Mouse (Mus musculus) liver, embryonic 16.5 days (tissue): ENCODE data around the gene Ifnar2. TPM values are rescaled to one million over a fixed set of nuclear protein-coding genes. Genes with fewer than 3 reads are reported as not detected.

Experiments
- ATAC-seq: fragments of 200-750 bp; cut with Nextera tagmentation; 2 replicates; pipeline ENCODE4 v1.8.0; 2017; ENCODE audit warnings: low read depth, mild to moderate bottlenecking, moderate number of reproducible peaks, moderate library complexity
- H3K27ac ChIP-seq: fragments of 300-500 bp; sonication (generic); 2 replicates; pipeline ENCODE4 v1.5.1; 2014; ENCODE audit warnings: mild to moderate bottlenecking, low read length
- H3K27me3 ChIP-seq: fragments of 300-500 bp; sonication (generic); 2 replicates; pipeline ENCODE4 v1.6.1; 2014; ENCODE audit warnings: low read depth, low read length, mixed read lengths; ENCODE audit not compliant: control insufficient read depth, insufficient read depth
- H3K36me3 ChIP-seq: fragments of 300-500 bp; sonication (generic); 2 replicates; pipeline ENCODE4 v1.6.1; 2014; ENCODE audit warnings: mild to moderate bottlenecking; ENCODE audit not compliant: control insufficient read depth, insufficient read depth
- H3K4me1 ChIP-seq: fragments of 300-500 bp; sonication (generic); 2 replicates; pipeline ENCODE4 v1.6.1; 2014; ENCODE audit warnings: low read depth, low read length, mixed read lengths; ENCODE audit not compliant: control insufficient read depth
- H3K4me2 ChIP-seq: fragments of 300-500 bp; sonication (generic); 2 replicates; pipeline ENCODE4 v1.6.1; 2014; ENCODE audit warnings: low read depth, low read length, mixed read lengths
- H3K4me3 ChIP-seq: fragments of 300-500 bp; sonication (generic); 2 replicates; pipeline ENCODE4 v1.5.1; 2014; ENCODE audit warnings: low read depth, mild to moderate bottlenecking, low read length
- H3K9ac ChIP-seq: fragments of 300-500 bp; sonication (generic); 2 replicates; pipeline ENCODE4 v1.6.1; 2014; ENCODE audit warnings: low read depth, low read length
- H3K9me3 ChIP-seq: fragments of 300-500 bp; sonication (generic); replicated peaks from 2 replicates; pipeline ENCODE4 v1.6.1; 2016; ENCODE audit warnings: low read length; ENCODE audit not compliant: control insufficient read depth
- WGBS: fragments of 180-500 bp; shearing (Covaris S2); extraction: QIAGEN DNeasy Blood & Tissue Kit; methylation state at CpG from one replicate; pipeline ENCODE4 v1.1.7; 2014; ENCODE audit not compliant: insufficient replicate concordance; 5-methylcytosine and 5-hydroxymethylcytosine counted together
- polyA plus RNA-seq: library from polyadenylated mRNA; unstranded; fragments of >200 nt; fragmentation: Nextera tagmentation; extraction: Ambion mirVana; gene quantifications from 2 replicates; pipeline ENCODE4 v1.2.1, GENCODE M21; 2015

Gene Ifnar2
- polyA plus RNA-seq, 1 experiment from 2014 or later = 95.8 TPM

DNA sequence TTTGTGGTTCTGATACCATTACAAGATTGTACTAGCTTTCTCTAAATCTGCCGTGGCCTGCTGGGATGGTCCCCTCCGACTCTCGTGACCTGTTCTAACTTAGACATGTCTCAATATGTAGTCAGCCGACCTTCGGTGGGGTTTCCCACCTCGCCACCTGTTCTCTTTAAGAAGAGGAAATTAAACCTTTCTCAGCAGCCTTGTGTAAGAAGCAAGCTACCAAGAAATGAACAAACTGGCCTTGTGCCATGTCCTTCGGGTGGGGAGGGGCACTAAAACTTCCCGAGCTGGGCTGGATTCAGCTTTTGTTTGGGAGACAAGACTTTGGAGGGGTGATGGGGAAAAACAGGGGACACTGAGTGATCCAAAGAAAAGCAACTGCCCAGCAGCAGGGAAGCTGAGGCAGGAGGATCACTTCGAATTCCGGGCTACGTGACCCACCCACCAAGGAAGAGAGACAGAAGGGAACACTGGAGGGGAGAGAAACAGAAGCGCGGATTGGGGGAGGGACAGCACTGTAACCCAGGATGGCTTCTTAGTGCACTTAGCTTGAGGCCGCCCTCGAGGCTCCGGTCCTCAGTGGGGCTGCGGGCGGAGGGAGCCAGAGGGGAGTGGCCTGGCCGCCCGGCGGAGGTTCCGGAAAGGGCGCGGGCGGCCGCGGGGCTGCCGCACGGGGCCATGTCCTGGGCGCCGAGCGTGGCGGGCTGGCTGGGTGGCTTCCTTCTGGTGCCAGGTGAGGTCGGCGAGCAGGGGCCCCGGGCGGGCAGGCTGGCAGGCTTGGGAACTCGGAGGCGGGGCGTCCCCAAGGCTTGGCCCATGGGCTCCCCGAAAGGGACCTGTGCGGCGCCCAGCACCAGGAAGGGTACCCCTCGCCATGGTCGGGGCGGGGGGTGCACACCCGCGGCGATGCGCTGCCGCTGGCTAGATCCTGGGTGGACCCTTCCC, 33.3 kb downstream of the Ifnar2 start, which contains the start of gene Il10rb:
Il10rb (plus strand) TSS at position 525 of the 945 bp plus-strand sequence.
- H3K4me3 ChIP-seq = peak within 1 kb of the TSS; percentile 85
- H3K27ac ChIP-seq = peak within 1 kb of the TSS; percentile 93
- H3K4me2 ChIP-seq = peak within 1 kb of the TSS; percentile 79
- 2% methylated on average over 51 of the region's 51 CpGs for WGBS
- H3K36me3 ChIP-seq = peaks cover 29% of the 10 kb centered on the region
- H3K4me1 ChIP-seq = peaks cover 44% of the 10 kb centered on the region
- H3K9me3 ChIP-seq = no peaks in the 10 kb centered on the region
- H3K9ac ChIP-seq = peak within 1 kb of the TSS; percentile 97
- peak; percentile 93 for ATAC-seq
- no peaks in the 10 kb centered on the region for H3K27me3 ChIP-seq

DNA sequence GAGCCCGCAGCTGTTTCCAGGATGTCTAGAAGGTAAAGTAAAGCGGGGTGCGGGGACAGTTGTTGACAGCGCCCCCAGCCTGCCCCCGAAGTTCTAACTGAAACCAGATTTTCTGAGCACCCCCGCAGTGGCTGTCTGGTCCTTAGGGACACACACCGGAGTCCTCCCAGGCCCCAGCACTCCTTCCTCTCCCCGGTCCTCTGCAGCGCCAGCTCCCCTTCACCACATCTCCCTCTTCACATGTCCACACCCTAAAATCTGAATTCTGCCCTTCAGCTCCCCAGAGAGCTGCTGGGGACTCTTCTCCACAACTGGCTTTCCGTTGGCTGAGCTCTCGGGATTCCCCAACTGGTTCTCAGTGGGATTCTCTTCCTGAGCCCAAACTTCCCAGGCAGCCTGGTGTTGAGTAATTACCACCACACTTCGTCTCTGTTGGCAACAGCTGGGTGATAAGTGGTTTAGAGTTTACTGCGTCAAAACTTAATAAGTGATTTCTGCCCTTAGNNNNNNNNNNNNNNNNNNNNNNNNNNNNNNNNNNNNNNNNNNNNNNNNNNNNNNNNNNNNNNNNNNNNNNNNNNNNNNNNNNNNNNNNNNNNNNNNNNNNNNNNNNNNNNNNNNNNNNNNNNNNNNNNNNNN, 34.1 kb downstream of the Ifnar2 start:
- H3K27ac ChIP-seq = peak overlapping the region; percentile 93
- H3K4me2 ChIP-seq = peak overlapping the region; percentile 79
- WGBS = under 1% methylated on average over 13 of the region's 13 CpGs
- H3K27me3 ChIP-seq = no peaks in the 10 kb centered on the region
- H3K9me3 ChIP-seq = no peaks in the 10 kb centered on the region
- H3K4me3 ChIP-seq = peak overlapping the region; percentile 85
- peak; percentile 59 for ATAC-seq
- peaks cover 42% of the 10 kb centered on the region for H3K4me1 ChIP-seq
- peaks cover 24% of the 10 kb centered on the region for H3K36me3 ChIP-seq
- peak overlapping the region; percentile 97 for H3K9ac ChIP-seq

DNA sequence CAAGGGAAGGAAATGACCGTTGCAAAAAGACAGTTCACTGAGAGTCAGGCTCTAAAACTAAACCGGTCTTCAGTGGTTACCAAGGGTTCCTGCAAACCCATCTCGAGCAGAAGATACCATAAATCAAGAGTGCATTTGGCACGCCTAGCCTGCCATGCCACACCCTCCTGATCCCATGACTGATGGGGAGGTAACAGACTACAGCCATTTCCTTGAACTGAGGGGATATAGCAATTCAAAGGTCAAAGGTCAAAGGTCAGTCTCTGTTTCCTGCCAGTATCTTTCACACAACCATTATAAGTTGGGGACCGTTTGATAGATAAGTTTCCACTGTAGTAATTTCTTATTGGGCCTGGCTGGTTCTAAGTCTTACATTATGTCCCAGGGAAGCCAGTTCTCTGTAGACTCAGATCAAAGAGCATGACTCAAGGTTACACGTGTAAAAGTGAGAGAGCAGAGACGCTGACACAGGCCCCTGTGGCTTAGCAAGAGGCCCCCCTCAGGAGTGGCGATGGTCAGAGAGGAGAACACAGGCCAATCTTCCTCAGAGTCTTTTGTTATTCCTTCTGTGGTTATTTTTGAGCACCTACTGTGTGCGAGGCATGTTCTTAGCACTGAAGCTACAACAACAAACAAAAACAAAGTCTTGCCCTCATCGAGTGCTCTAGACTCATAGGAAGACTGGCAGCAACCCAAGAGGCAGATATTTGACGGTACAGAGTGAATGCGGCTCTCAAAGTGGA, 40.7 kb downstream of the Ifnar2 start:
- 42% methylated on average over 12 of the region's 12 CpGs for WGBS
- peaks cover 38% of the 10 kb centered on the region for H3K4me1 ChIP-seq
- no peaks in the 10 kb centered on the region for H3K9me3 ChIP-seq
- no peak overlapping the region for H3K4me3 ChIP-seq
- no peaks in the 10 kb centered on the region for H3K27me3 ChIP-seq
- H3K27ac ChIP-seq = peak overlapping the region; percentile 18
- H3K4me2 ChIP-seq = no peak overlapping the region
- H3K36me3 ChIP-seq = peaks cover 23% of the 10 kb centered on the region
- H3K9ac ChIP-seq = no peak overlapping the region
- peak; percentile 52 for ATAC-seq

DNA sequence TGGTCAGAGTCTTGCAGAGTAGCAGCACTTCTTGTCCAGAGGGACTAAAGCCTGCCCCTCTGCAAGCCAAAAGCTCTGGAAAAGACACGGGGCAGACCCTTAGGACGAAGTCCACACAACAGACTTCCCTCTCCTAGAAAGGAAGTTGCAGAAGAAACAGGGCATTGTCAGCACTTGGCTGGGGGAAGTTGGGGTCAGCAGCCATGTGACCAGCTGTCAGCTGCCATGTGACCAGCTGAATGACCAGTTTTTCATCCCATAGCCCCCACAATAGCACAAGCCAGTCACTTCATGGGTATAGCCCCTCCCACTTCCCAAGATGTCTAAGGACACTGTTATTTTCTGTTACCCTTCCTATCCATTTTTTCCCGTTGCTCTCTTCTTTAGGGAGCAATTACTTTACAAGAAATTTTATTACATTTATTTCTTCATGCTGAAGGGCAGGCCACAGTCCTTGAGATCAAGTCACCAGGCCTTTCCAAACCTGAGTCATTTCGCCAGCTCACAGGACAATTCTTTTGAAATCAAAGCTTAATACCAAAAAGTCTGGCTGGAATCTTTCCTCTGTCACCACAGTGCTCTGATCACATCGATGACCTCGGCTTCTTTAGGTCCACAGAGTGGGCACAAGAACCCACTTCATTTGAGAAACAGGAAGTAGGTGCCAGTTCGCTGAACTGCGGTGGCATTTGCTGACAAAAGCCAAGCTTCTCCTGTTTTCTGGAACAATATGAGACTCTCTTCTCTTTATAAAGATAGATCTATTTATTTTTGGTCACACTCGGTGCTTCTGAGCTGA, 43.0 kb downstream of the Ifnar2 start:
- Histone ChIP-seq H3K27me3 (no peaks in the 10 kb centered on the region), H3K9me3 (no peaks in the 10 kb centered on the region), H3K36me3 (peaks cover 35% of the 10 kb centered on the region), H3K27ac (peak overlapping the region; percentile 54), H3K4me3 (no peak overlapping the region), H3K4me2 (no peak overlapping the region), H3K9ac (no peak overlapping the region), H3K4me1 (peaks cover 24% of the 10 kb centered on the region)
- 66% methylated on average over 9 of the region's 9 CpGs for WGBS
- no peak; the same call in 1 of the 2 replicates for ATAC-seq

DNA sequence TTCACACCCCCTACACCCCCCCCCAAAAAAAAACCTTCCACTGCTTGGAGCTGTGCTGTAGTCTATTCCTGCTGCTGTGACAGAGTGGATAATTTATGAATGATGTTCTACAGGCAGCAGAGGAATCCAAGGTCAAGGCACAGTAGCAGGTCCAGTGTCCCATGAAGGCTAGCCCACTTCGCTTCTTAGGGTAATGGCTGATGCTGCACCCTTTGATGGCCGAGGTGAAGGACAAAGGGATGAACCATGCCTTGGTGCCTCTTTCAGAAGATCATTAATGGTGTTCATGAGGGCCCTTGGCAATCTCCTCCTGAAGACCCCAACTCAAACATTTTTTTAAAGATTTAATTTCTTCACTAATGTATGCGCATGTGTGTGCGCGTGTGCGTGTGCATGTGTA, 43.8 kb downstream of the Ifnar2 start:
- Histone ChIP-seq H3K27ac (peak overlapping the region; percentile 43), H3K4me3 (no peak overlapping the region), H3K9me3 (no peaks in the 10 kb centered on the region), H3K36me3 (peaks cover 38% of the 10 kb centered on the region), H3K27me3 (no peaks in the 10 kb centered on the region), H3K9ac (no peak overlapping the region), H3K4me1 (peaks cover 24% of the 10 kb centered on the region), H3K4me2 (peak overlapping the region; percentile 37; the same call in 1 of the 2 replicates)
- 94% methylated on average over 6 of the region's 6 CpGs for WGBS
- ATAC-seq = no peak

DNA sequence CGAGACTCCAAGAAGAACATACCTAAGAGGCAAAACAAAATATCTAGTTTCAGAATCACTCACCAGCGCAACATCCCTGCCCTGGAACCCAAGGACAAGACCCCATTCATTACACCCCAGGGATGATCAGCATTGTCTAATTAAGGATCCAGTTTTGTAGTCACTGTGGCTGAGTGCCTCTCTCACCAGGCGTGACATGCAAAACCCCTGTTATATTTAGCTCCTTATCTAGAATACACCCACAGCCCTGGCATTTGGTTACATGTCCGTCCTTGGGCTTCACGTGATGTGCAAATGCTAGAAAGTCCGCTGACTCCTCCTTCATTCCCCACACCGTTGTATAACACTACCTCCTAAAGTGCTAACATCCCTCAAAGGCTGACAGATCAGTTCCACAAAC, 44.4 kb downstream of the Ifnar2 start:
- peak overlapping the region; percentile 43 for H3K27ac ChIP-seq
- peaks cover 24% of the 10 kb centered on the region for H3K4me1 ChIP-seq
- H3K4me3 ChIP-seq = no peak overlapping the region
- peaks cover 42% of the 10 kb centered on the region for H3K36me3 ChIP-seq
- H3K9ac ChIP-seq = peak overlapping the region; percentile 29; the same call in 1 of the 2 replicates
- H3K4me2 ChIP-seq = peak overlapping the region; percentile 37
- H3K27me3 ChIP-seq = no peaks in the 10 kb centered on the region
- no peaks in the 10 kb centered on the region for H3K9me3 ChIP-seq
- peak; percentile 79 for ATAC-seq
- WGBS = 35% methylated on average over 7 of the region's 7 CpGs

DNA sequence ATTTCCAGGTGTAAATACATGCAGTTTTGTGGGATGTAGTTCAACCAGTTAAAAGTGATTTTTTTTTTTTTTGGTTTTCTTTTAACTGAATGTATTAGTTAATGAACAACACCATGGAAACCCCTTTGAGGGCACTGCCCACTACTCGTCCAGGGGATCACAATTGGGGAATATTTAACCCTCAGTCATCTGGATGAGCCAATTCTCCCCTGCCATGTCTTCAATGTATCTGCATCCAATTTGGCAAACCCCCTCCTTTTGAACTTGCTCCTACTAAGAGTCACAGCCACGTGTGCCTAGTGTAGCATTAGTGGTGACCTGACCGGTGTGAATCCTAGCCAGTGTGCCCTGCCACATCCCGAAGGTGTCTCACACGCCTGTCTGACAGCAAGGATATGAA, 45.9 kb downstream of the Ifnar2 start:
- Histone ChIP-seq H3K27me3 (no peaks in the 10 kb centered on the region), H3K36me3 (peaks cover 45% of the 10 kb centered on the region), H3K9ac (no peak overlapping the region), H3K4me1 (peaks cover 15% of the 10 kb centered on the region), H3K4me3 (no peak overlapping the region), H3K4me2 (no peak overlapping the region), H3K27ac (no peak overlapping the region), H3K9me3 (no peaks in the 10 kb centered on the region)
- 64% methylated on average over 5 of the region's 5 CpGs for WGBS
- no peak for ATAC-seq

DNA sequence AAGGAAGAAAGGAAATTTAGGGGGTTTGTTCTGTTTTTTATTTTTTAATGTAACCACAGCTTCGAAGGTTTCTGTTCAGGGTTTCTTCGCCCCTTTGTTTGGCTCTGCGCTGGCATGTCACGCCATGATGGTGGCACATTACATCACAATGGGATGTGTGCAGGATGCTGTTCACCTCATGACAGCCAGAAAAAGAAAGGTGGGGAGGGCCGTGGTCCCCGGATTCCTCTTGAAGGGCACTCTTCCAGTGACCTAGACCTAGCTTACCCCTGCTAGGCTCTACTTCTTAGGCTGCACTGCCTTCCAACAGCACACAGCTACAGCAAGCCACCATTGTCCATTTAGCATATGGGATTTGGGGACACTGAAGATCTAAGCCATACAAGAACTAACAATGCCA, 53.2 kb downstream of the Ifnar2 start:
- 88% methylated on average over 6 of the region's 6 CpGs for WGBS
- Histone ChIP-seq H3K4me1 (no peaks in the 10 kb centered on the region), H3K27me3 (no peaks in the 10 kb centered on the region), H3K4me2 (no peak overlapping the region), H3K4me3 (no peak overlapping the region), H3K36me3 (peaks cover 41% of the 10 kb centered on the region), H3K9ac (no peak overlapping the region), H3K9me3 (no peaks in the 10 kb centered on the region), H3K27ac (no peak overlapping the region)
- no peak for ATAC-seq
